Mouse (Mus musculus) cerebellum, adult 11-12 months (tissue): ENCODE results near the gene Gm1673.

Experiments
- DNase-seq: peaks from one replicate; pipeline ENCODE4 v3.0.0; 2022

Gene Gm1673

DNA sequence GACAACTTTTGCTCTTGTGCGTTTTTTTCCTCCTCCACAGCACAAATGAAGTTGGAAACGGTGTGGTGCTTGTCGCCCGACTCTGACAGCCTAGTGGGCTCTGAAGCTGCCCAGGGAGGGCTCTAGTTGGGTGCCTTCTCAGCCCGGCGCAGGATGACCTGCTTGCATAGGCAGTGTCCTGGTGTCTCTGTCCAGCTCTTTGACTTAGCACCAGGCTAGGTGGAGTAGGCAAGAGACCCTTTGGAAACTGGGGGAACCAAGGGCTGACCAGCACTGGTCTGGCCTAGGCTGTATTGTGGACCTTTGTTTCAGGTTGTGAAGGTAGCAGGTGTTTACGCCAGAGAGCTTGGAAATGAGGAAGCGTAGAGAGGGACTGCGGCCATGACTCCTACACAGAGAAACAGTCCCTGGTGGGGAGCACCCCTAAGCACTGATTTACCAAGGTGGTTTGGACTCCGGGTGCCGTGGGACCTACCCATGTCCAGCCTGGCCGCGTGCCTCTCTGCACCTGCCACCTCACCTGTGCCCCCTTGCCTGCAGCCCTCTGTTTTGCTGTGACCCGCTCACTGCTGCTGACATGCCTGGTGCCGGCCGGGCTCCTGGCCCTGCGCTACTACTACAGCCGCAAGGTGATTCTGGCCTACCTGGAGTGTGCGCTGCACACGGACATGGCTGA lies 14.7 kb downstream of the Gm1673 start:
- DNase-seq, result peak; percentile 60

DNA sequence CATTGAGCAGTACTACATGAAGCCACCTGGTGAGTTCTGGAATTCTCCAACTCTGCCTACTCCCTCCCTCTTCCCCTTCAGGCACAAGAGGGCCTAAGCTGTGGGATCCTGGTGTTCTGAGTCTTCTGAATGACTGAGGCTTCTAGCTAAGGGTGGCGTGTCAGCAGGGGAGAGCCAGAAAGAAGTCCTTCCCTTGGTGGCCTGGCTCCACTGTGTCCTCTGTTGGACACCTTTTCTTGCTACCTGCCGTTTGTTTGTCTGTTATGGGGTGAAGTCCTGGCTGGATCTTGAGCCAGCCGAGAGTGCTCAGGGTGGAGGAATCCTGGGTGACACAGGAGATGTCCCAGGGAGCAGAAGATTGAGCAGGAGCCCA lies 15.3 kb downstream of the Gm1673 start:
- no peak for DNase-seq

DNA sequence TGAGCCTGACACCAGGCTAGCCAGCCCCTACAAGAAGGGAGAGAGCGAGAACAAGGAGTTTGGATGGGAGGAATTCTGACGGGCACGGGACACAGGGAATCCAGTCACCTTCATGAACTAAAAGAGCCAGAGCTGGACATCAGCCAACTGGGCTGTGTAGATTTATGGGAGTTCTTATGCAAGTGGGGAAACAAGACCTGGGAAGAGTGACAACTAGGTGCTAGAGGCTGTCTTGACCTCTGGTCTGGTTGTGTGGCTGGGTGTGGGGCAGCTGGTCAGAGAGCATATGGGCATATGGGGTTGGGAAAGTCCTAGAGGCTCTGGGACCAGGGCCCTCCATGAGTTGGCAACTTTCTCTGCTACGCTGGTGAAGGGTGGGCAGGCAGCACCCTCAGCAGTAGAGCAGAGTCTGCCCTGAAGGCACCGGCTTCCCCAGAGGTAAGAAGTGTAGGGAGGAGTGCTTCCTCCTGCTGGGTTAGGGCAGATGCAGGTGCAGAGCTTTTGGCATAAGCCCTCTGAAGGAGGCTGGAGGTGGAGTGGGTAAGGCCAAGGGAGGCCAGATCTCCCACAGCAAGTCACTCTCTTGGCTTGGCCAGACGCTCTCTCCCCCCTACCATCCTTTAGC lies 16.3 kb downstream of the Gm1673 start:
- DNase-seq, result no peak

DNA sequence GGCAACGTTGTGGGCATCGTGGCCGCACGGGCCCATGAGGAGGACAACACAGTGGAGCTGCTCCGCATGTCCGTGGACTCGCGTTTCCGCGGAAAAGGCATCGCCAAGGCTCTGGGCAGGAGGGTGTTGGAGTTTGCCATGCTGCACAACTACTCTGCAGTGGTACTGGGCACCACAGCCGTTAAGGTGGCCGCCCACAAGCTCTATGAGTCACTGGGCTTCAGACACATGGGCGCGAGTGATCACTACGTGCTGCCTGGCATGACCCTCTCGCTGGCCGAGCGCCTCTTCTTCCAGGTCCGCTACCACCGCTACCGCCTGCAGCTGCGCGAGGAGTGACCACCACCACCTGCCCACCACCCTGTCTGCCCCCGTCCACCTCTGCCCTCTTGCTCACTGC lies 17.6 kb downstream of the Gm1673 start:
- no peak for DNase-seq

DNA sequence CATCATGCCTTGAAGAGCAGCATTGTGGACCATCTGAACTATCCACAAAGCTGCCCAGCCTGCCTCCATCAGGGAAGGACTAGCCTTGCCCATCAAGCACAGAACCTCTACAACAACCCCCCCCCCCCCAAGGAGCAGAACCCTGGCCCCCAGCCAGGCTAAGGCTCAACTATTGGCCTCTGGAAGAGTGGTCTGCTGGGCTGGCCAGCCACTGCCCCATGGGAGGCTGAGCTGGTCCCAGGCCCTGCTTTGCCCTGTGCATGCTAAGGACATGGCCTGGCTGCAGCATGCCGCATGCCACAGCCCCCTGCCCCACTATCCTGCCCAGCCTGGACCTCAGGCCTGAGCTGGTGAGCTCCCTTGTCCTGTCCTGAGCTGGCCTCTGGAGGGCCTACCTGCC lies 18.2 kb downstream of the Gm1673 start:
- DNase-seq, result no peak

DNA sequence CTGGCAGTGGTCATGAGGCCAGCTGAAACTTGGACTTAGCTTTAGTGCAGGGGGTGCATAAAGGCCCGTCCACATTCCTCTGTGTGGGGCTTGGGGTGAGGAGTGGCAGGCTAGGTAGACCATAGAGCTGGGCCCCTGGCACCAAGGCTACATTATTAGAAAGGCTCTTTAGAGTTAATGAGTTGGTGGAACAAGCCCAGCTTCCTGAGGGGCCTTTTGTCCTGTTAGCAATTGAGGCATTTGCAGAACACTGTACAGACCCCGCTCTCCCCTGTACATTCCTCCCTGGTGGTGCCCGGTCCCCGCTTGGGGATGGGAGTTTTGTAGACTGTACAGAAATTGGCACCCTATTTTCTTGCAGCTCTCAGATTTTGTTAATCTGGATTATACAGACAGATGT lies 19.4 kb downstream of the Gm1673 start:
- DNase-seq, result no peak

DNA sequence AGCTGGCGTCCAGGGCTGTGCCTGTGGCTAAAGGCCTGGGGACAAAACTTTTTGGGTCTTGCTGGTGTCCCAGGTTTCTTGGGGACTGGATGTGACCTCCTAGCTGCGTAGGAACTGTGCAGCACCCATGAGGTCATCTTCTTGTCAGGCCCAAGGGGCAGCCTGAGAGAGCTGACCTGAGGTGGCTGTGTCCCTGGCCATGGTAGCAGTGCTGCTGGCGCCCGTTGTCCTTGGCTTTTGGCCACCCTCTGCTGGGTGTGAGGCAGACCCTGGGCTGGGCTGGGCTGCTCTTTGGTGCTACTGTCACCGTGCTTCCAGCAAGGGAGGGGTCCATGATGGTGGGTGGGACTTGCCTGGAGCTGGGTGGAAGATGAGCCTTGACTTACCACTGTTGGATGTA lies 21.4 kb downstream of the Gm1673 start:
- DNase-seq, result peak; percentile 19

DNA sequence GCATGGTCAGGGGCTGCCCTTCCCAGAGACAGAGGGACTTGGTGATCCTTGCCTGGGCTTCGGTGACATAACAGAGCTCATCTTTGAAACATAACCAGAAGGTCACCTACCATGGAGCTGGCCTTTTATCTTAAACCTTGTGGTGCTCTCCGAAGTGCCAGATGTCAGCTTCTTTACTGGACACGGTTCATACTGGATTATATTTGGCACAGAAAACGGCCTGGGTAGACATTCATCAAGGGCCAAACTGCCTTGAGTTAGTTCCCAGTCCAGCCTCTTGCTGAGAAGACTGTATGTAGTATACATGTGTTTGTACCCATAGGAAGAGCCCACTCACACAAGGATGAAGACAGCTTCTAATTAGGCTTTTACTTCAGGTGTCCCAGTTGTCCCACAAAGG lies 23.6 kb downstream of the Gm1673 start:
- no peak for DNase-seq

DNA sequence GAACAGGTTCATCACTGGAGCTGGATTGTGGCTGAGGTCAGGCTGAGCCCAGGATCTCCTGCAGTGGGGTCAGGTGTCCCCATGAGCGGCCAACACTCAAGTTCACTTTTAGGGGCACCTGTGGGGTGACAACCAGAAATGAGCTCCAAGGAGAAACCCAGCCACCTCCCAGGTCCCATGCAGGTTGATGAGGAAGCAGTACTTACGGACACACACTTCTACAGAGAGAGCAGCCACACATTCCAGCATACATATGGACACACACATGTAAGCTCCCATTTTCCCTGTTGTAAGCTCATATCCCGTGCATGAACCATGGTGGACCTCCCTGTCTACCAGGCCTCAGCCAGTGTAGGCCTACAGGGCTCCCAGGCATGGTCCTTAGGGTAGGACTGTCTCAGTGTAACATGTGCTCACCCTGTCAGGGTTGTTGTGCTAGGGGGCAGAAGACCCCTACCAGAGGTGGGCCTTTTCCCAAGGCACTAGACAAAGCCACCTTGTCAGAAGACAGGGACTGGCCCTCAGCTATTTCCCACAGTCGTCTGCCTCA lies 24.2 kb downstream of the Gm1673 start:
- no peak for DNase-seq

DNA sequence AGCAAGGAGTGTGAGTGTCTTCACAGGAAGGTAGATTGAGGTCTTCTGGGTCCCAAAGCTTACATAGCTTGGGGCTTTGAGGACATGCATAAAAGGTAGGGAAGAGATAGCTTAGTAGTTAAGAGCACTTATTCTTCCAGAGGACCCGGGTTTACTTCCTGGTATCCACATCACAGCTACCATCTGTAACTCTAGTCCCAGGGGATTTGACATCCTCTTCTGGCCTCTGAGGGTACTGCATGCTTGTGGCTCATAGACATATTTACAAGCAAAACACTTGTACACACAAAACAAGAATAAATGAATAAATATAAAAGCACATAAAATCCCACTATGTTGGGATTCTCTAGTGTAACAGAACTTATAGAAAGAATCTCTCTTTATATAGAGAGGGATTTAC lies 31.4 kb downstream of the Gm1673 start:
- no peak for DNase-seq

DNA sequence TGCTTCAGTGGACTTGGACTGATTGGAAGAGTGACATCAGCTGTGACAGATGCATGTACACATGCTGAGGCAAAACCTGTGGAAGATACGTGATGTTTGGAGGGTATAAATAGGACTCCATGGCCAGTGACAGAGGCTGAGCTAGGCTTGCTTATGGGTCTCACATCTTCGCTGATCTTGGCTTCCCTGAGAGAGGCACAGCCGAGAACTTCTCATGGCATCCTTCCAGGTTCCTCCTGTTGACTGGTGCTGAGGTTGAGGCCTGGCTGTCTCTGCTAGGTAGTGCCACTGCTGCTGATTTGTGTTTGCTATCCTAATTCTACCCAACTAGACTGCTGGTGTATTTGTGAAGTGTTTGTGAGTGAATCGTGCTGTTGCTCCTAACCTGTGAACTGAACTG lies 35.7 kb downstream of the Gm1673 start:
- no peak for DNase-seq

DNA sequence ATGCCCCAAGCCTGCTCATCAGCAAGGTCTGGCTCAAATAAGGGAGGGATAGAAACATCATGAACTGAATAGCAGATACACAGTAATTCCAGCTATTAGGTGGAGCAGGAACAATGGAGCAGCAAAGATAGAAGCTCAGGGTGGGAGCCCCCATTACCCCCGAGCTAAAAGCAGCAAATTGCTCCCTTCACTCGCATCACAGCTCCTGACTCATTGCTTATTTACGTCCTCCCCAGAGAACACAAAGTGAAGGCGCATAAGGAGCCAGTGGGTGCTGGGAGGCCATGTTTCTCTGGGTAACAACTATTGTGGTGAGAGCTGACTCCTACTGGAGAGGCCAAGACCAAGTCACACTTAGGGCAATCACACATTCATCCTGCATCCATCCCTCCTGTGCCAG lies 46.9 kb downstream of the Gm1673 start:
- DNase-seq, result no peak

DNA sequence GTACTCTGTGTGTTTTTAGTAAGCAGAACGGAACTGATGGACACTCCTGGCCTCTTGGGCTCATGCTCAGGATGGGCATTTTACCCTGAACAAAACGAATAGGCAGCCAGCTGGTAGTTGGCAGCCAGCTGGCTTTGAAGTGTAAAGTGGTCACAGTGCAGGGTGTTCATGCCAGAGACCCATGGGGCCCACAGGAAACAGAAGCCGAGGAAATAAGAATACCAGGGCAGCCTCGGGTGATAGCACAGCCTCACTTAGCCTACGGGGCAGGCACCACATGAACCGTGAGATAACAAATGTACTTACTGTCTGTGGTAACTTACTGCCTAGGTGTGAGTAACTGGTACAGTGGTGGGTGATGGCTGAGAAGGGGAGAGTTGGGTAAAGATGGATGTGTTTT lies 47.8 kb downstream of the Gm1673 start:
- DNase-seq, result no peak

DNA sequence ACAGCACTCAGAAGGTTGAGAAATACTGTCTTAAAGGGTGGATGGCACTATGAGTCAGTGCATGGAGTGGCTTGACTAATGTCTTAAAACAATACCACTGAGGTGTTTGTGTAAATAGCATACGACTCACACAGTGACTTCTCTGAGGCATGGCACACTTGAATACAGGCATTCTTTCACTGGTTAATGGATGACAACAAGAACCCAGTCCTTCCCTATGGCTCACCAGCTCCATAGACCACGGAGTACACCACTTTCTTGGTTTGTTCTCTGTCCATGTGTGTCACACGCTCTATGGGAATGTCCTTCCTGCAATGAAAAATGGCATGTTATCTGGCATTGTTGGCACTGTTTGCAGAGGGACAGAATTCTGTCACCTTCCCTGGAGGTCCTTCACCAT lies 49.3 kb downstream of the Gm1673 start:
- DNase-seq, result no peak
